Mouse (Mus musculus) CH12.LX (cell line): ENCODE results near the gene Fcrlb. TPM values are rescaled to one million over a fixed set of nuclear protein-coding genes. Genes with fewer than 3 reads are reported as not detected.

Experiments used
- DNase-seq: peaks from one replicate; pipeline ENCODE4 v3.0.0-alpha.2; 2013; ENCODE audit errors: extremely low read depth
- H3K27ac ChIP-seq: 2 replicates; pipeline ENCODE4 v1.5.1; 2012; ENCODE audit warnings: low read depth, mild to moderate bottlenecking, control low read depth, moderate library complexity; ENCODE audit not compliant: insufficient read depth
- H3K27me3 ChIP-seq: replicated peaks from 2 replicates; pipeline ENCODE3; 2012; ENCODE audit warnings: inconsistent platforms
- H3K36me3 ChIP-seq, 2 experiments: replicated peaks in 1 of 2; 2 replicates each; pipeline versions ENCODE3 to v1.6.1; 2012; ENCODE audit warnings: inconsistent platforms in 1 of 2, low read length in 1 of 2, mild to moderate bottlenecking in 1 of 2, mixed read lengths in 1 of 2, moderate library complexity in 1 of 2; ENCODE audit not compliant: control insufficient read depth in 1 of 2, insufficient read depth in 1 of 2
- H3K4me1 ChIP-seq, 2 experiments: 2 replicates each; pipeline ENCODE4 v1.6.1; 2012; ENCODE audit warnings: inconsistent platforms in 1 of 2, moderate library complexity in 1 of 2; ENCODE audit not compliant: insufficient read depth in 2 of 2, control insufficient read depth in 1 of 2
- H3K4me2 ChIP-seq: 2 replicates; pipeline ENCODE4 v1.6.1; 2012; ENCODE audit warnings: low read depth, mild to moderate bottlenecking, control low read depth; ENCODE audit not compliant: poor library complexity, insufficient read depth, severe bottlenecking
- H3K4me3 ChIP-seq, 3 experiments: fragments of 150-350 bp in 1 of 3; sonication (generic) in 1 of 3; replicated peaks in 1 of 3; 2 replicates each; pipeline versions ENCODE3 to v1.5.1; 2011 to 2012; ENCODE audit warnings: low read depth in 2 of 3, low read length in 2 of 3, mild to moderate bottlenecking in 2 of 3, moderate library complexity in 2 of 3, control low read depth in 1 of 3, improper control_type of control experiment in 1 of 3, inconsistent platforms in 1 of 3, mixed read lengths in 1 of 3; ENCODE audit not compliant: poor library complexity in 1 of 3
- H3K79me2 ChIP-seq: replicated peaks from 2 replicates; pipeline ENCODE4 v1.6.1; 2012; ENCODE audit warnings: mild to moderate bottlenecking, moderate library complexity; ENCODE audit not compliant: control insufficient read depth, poor library complexity, insufficient read depth, severe bottlenecking; ENCODE audit errors: extremely low read depth
- H3K9ac ChIP-seq: 2 replicates; pipeline ENCODE4 v1.6.1; 2012; ENCODE audit warnings: low read depth, mild to moderate bottlenecking, control low read depth, moderate library complexity; ENCODE audit not compliant: insufficient read depth
- H3K9me3 ChIP-seq: replicated peaks from 2 replicates; pipeline ENCODE3; 2012; ENCODE audit warnings: low read length, inconsistent platforms, mixed read lengths
- BHLHE40 ChIP-seq: IDR thresholded peaks from 2 replicates; pipeline ENCODE4 v1.6.1; 2011; ENCODE audit warnings: mild to moderate bottlenecking, low read depth, low read length, improper control_type of control experiment
- E2F4 ChIP-seq: IDR thresholded peaks from 2 replicates; pipeline ENCODE4 v1.6.1; 2011; ENCODE audit warnings: low read depth, low read length, improper control_type of control experiment; ENCODE audit not compliant: insufficient replicate concordance
- EP300 ChIP-seq: IDR thresholded peaks from 2 replicates; pipeline ENCODE4 v1.6.1; 2011; ENCODE audit warnings: low read length, improper control_type of control experiment
- ETS1 ChIP-seq: conservative IDR thresholded peaks from 2 replicates; pipeline ENCODE4 v1.6.1; 2012; ENCODE audit warnings: low read depth, mild to moderate bottlenecking, inconsistent platforms, low read length, improper control_type of control experiment, moderate library complexity
- IRF4 ChIP-seq: IDR thresholded peaks from 2 replicates; pipeline ENCODE4 v1.6.1; 2014; ENCODE audit warnings: low read depth, mild to moderate bottlenecking, inconsistent platforms, low read length, improper control_type of control experiment
- MAX ChIP-seq: IDR thresholded peaks from 2 replicates; pipeline ENCODE4 v1.6.1; 2011; ENCODE audit warnings: low read length, improper control_type of control experiment
- MEF2A ChIP-seq: IDR thresholded peaks from 2 replicates; pipeline ENCODE4 v1.6.1; 2014; ENCODE audit warnings: low read depth, mild to moderate bottlenecking, inconsistent platforms, low read length, improper control_type of control experiment, borderline replicate concordance
- MXI1 ChIP-seq: IDR thresholded peaks from 2 replicates; pipeline ENCODE4 v1.6.1; 2011; ENCODE audit warnings: mild to moderate bottlenecking, low read depth, low read length, improper control_type of control experiment
- MYC ChIP-seq: IDR thresholded peaks from 2 replicates; pipeline ENCODE4 v1.6.1; 2011; ENCODE audit warnings: low read depth, mild to moderate bottlenecking, improper control_type of control experiment, low read length
- NRF1 ChIP-seq: IDR thresholded peaks from 2 replicates; pipeline ENCODE4 v1.6.1; 2014; ENCODE audit warnings: low read depth, mild to moderate bottlenecking, inconsistent platforms, low read length, improper control_type of control experiment, moderate library complexity
- SIN3A ChIP-seq: IDR thresholded peaks from 2 replicates; pipeline ENCODE4 v1.6.1; 2012; ENCODE audit warnings: low read length, improper control_type of control experiment, inconsistent platforms
- TBP ChIP-seq: conservative IDR thresholded peaks from 2 replicates; pipeline ENCODE4 v1.6.1; 2011; ENCODE audit warnings: low read depth, low read length, improper control_type of control experiment
- TCF12 ChIP-seq: IDR thresholded peaks from 2 replicates; pipeline ENCODE4 v1.6.1; 2014; ENCODE audit warnings: low read depth, mild to moderate bottlenecking, inconsistent platforms, low read length, improper control_type of control experiment
- USF1 ChIP-seq: IDR thresholded peaks from 2 replicates; pipeline ENCODE4 v1.6.1; 2014; ENCODE audit warnings: low read depth, mild to moderate bottlenecking, inconsistent platforms, low read length, improper control_type of control experiment
- ZMIZ1 ChIP-seq: IDR thresholded peaks from 2 replicates; pipeline ENCODE4 v1.6.1; 2012; ENCODE audit warnings: low read depth, mild to moderate bottlenecking, inconsistent platforms, low read length, improper control_type of control experiment
- dilution Hi-C: fragments of 300-500 bp; cut with MboI; formaldehyde crosslinking; loops from 2 replicates; pipeline ENCODE4 v1.14.3; 2020; ENCODE audit warnings: low sequenced_read_pairs; ENCODE audit not compliant: extremely low pct_unique_long_range_greater_than_20kb, extremely low pct_ligation_motif_present
- in situ Hi-C: fragments of 300-500 bp; cut with MboI; formaldehyde crosslinking; loops from 3 replicates; pipeline ENCODE4 v1.14.3; 2019; ENCODE audit warnings: low sequenced_read_pairs, low pct_ligation_motif_present, low pct_unique_long_range_greater_than_20kb, mixed read lengths
- polyA plus RNA-seq: library from polyadenylated mRNA; unstranded; fragments of >175 nt; gene quantifications from 2 replicates; pipeline ENCODE4 v1.2.1, GENCODE M21; 2012; ENCODE audit warnings: low read depth; ENCODE audit not compliant: insufficient read length
- total RNA-seq, 2 experiments: library from RNA; depleted of rRNA; stranded (reverse); fragments of 300-350 nt in 1 of 2; fragments of >200 nt in 1 of 2; gene quantifications; 2 replicates each; pipeline ENCODE4 v1.2.3; 2012 to 2014

Fcrlb gene
- total and polyA plus RNA-seq, 3 experiments = not detected

- Histone ChIP-seq H3K4me1 (peaks cover 9 to 37% of the 10 kb centered on the region in 2 experiments), H3K27me3 (no peaks in the 10 kb centered on the region), H3K79me2 (peaks cover 59% of the 10 kb centered on the region), H3K9me3 (no peaks in the 10 kb centered on the region), H3K4me3 (peak overlapping the region; percentile 51 to 89 (median 86))
- in situ Hi-C loops (no loop called here), dilution Hi-C loops (no loop called here)
- DNase-seq = no peak
- TF ChIP-seq MAX (peak; percentile 81), MEF2A (peak; percentile 35; the same call in 1 of the 2 replicates), MYC (peak; percentile 71), EP300 (peak; percentile 58; the same call in 1 of the 2 replicates), TBP (0 out of 2 replicates have a peak, but pooled peaks have one; percentile 41), NRF1 (peak; percentile 64), MXI1 (peak; percentile 45), BHLHE40 (no peak; the same call in 1 of the 2 replicates), SIN3A (no peak), E2F4 (0 out of 2 replicates have a peak, but pooled peaks have one; percentile 24), ETS1 (no peak)
- TF ChIP-seq, all 38 proteins: peak for 8
- peak overlapping the region; percentile 12 for H3K4me2 ChIP-seq
- peaks cover 8 to 22% of the 10 kb centered on the region in 2 experiments for H3K36me3 ChIP-seq
- peak overlapping the region; percentile 88 for H3K27ac ChIP-seq
- peak overlapping the region; percentile 99 for H3K9ac ChIP-seq
Observed at GRCm38 (mm10) chr1:170866992-170867690, 45.6 kb downstream of the Fcrlb start.

- dilution Hi-C loops = no loop called here
- H3K27me3 ChIP-seq = no peaks in the 10 kb centered on the region
- peaks cover 2 to 17% of the 10 kb centered on the region in 2 experiments for H3K36me3 ChIP-seq
- peak overlapping the region; percentile 74 for H3K4me2 ChIP-seq
- peaks cover 76% of the 10 kb centered on the region for H3K79me2 ChIP-seq
- peaks cover 12 to 49% of the 10 kb centered on the region in 2 experiments for H3K4me1 ChIP-seq
- peak overlapping the region; percentile 91 for H3K27ac ChIP-seq
- H3K9ac ChIP-seq = peak overlapping the region; percentile 46
- TF ChIP-seq ZMIZ1 = no peak
- TF ChIP-seq TCF12 = peak; percentile 64
- peak; percentile 71 for TF ChIP-seq EP300
- peak; percentile 60; the same call in 1 of the 2 replicates for TF ChIP-seq IRF4
- TF ChIP-seq ETS1 = peak; percentile 42
- TF ChIP-seq MEF2A = peak; percentile 97
- TF ChIP-seq USF1 = no peak
- peak overlapping the region; percentile 51 to 89 (median 52) for H3K4me3 ChIP-seq
- in situ Hi-C loops = no loop called here
- DNase-seq = no peak
- H3K9me3 ChIP-seq = no peaks in the 10 kb centered on the region
Observed at GRCm38 (mm10) chr1:170865406-170865805, 47.3 kb downstream of the Fcrlb start.
